Mouse (Mus musculus): ENCODE data around the gene Gabrd.

DNA sequence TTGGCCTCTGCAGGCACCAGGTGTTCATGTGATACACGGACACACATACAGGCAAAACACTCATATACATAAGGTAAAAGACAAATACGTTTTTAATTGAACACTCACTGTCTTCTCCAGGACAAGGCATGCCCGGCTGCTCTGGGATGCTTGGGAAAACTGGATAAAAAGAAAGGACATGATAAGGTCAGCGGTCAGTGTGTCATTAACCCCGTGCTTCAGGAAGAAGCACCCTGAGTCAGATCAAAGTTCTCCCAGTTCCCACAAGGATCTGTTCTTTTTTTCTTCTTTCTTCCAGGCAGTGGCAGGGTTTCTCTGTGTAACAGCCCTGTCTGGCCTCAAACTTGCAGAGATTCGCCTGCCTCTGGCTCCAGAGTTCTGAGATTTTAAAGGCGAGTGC is 43.4 kb downstream of the Gabrd start:
- TF ChIP-seq CTCF (IDR thresholded peaks at IDR 0.05; ENCODE audit: control insufficient read depth, insufficient read depth, low read length) (no peak), POLR2A (IDR thresholded peaks at IDR 0.05; ENCODE audit: borderline replicate concordance, control insufficient read depth, low read depth, low read length) (no peak)

Measured in bone marrow, adult 2 months (tissue).